Mouse (Mus musculus): ENCODE results near the gene Mrvi1.

DNA sequence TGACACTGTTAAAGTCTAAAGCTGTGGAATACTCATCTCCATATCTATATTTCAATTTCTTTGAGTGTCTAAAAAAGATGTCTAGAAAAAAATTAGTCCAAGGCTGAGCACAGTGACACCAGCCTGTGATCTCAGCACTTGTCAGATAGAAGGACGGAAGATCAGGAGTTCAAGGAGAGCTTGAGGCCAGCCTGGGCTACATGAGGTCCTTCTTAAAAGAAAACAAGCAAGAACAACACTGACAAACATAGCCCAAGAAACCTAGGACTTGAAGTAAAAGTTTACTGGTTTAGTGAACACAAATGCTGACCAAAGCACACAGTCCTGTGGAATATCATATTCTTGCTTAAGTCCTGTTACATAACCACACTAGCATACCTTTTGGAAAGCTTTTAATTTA lies 148.2 kb downstream of the Mrvi1 start:
- no peak for TF ChIP-seq POLR2A (IDR thresholded peaks at IDR 0.05; ENCODE audit: insufficient read depth, low read length)
- TF ChIP-seq CTCF (IDR thresholded peaks at IDR 0.05; ENCODE audit: low read depth, low read length) = no peak

Data from ES-Bruce4 (cell line).